Mouse (Mus musculus): ENCODE results near the gene Dio3.
A peak's percentile ranks its signal among the peaks of the same experiment; 100 is the strongest.

Gene Dio3

DNA sequence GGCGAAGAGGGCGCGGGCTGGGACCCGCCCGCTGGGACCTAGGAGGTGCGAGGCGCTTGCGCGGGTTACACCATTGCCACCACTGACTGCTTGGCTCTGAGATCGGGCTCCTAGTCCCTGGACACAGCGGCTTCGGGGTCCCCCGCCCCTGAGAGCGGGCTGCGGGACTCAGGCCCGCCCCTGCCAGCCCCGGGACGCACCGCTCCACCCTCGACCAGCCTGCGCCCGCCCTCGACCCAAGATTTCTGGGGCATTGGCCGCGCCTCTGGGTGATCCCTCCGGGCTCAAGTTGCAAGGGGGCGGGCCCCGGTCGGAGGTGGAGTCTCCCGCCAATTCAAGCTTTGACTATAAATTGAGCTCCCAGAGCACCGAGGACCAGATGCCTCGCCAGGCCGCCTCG, at the start of gene Dio3:
Gene Dio3 (plus strand): TSS at position 216 of the 400 bp plus-strand sequence.
- DNase-seq (ENCODE audit: low spot score) = no peak

DNA sequence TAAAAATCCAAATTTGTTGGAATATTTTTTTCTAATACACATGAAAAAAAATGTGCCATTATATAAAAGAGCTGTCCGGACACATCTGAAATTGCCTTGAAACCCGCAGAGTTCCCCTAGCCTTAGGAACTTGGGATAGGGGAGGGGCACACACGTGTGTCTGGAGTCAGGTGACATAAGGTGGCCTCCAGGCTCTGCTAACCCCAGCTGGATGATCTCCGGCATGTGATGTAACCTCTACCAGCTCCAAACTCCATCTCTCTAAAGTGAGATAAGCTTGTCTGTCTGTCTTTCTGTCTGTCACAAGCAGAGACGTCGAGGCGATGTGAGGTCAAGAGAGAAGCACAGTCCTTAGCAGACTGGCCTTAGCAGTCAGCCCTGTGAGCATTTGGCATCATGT, 48.6 kb upstream of the Dio3 start:
- DNase-seq (ENCODE audit: low spot score) = no peak

- DNase-seq (ENCODE audit: low spot score) = no peak
These were observed 48.1 kb upstream of the Dio3 start for GRCm38 (mm10) chr12:110230767-110231166.

DNA sequence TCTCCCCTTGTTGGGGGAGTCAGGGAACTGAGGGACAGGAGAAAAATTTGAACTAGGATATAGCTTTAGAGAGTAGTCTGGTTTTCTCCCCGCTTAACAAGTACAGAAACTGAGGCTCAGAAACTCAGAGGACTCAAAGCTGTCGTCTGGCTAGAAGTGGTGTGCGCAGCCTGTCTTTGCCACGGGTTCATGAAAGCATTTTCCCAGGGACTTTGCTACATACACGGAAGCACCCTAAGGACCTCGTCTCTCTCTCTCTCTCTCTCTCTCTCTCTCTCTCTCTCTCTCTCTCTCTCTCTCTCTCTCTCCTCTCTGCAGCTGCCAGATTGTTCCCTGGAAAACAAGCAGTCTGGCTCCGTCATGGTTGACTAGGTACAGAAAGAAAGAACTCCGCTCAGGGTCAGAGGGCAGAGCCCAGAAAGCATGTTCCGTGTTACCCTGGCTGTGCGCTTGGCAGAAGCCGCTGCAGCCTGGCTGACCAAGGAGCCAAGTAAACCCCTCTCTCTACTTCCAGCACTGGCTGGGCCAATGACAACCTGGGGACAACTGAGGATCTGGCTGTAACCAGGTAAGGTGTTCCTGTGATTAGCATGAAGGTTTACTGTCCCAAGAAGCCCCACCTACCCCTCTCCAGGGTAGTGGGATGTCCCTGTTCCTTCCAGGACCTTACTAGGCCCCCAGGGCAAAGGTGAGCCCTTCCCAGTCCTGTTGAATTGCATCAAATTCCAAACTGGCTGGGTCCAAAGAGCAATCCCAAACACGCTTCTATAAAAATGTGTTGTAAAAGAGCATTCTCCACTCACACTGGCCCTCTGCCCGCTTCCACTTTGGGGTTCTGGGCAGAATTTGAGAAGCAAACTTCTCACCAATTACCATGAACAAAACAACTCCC, 46.9 kb upstream of the Dio3 start:
- DNase-seq (ENCODE audit: low spot score) = no peak

DNA sequence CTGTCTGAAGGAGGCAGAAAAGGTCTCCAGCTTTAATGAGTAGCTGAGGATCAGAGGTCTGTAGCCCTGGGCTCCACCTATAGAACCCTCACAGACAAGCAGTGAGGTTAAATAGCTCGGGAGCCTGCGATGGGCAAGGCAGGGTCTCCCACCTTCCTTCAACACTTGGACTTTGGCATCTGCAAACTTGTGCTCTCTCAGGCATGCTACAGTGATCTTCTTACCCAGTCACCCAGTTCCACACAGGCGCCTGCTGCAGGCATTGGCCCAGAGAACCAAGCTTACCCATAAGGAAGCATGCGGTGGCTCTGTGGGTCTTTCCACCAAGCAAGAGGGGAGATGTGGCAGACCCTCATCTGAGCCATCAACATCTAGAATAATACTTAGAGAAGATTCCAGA, 43.0 kb upstream of the Dio3 start:
- no peak for DNase-seq (ENCODE audit: low spot score)

GRCm38 (mm10) chr12:110237046-110237445, 41.8 kb upstream of the Dio3 start:
- no peak for DNase-seq (ENCODE audit: low spot score)

DNA sequence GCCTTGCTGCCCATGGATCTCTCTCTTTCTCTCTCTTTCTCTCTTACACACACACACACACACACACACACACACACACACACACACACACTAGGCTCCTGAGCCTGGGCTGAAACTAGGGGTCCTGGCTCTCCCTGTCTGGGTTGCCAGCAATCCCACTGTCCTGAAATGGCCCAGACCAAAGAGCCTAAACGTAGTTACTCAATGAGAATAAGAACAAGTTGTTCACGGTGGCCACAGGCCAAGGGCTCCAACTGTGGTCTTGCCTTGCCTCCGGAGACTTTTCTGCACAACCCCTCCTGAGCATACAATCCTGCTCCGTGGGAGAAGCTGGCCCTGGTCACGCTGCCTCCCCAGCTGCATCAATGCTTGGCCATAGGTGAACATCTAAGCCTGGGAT, 39.5 kb upstream of the Dio3 start:
- DNase-seq (ENCODE audit: low spot score) = no peak

- DNase-seq (ENCODE audit: low spot score) = no peak
These were observed 34.3 kb upstream of the Dio3 start for GRCm38 (mm10) chr12:110244581-110244980.

GRCm38 (mm10) chr12:110245461-110245860, 33.4 kb upstream of the Dio3 start:
- no peak for DNase-seq (ENCODE audit: low spot score)

GRCm38 (mm10) chr12:110252163-110252575, 26.7 kb upstream of the Dio3 start:
- peak; percentile 23 for DNase-seq (ENCODE audit: low spot score)

DNA sequence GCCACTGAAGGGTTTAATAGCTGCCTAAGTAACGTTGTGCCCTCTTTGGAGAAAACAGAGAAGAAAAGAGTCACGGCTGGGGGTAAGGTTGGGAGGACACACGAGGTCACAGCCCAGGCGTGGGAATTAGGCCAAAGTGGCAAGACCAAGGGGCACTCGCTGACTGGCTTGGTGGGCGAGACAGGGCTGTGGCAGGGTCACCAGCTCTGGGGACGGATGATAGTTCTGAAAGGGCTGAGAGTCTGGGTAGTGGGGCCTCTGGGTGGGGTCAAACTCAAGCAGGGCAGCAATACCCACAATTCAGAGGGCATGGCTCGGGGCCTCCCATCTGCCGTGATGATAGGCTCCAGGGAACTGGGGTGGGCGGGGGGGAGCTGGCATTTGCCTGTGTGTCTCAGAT, 23.1 kb upstream of the Dio3 start:
- DNase-seq (ENCODE audit: low spot score) = no peak

- DNase-seq (ENCODE audit: low spot score) = no peak
These were observed 22.2 kb upstream of the Dio3 start for GRCm38 (mm10) chr12:110256478-110257220.

DNA sequence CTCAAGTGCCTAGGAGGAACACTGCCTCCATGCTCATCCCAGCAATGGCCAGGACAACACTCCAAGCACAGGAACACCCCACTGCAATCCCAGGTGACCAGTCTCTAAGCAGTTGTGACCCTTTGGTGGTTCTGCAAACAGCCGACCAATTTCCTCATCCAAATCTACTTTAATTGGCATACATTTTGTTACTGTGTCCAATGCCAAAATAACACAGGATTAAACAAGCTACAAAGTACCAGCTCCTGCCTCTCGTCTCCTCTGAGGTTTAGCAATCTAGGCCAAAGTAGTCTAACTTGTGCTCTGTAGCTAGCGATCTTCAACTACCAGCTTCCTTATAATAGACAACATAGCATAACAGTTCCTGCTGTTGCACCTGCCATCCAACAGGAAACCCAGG, 10.6 kb upstream of the Dio3 start:
- DNase-seq (ENCODE audit: low spot score) = no peak

DNA sequence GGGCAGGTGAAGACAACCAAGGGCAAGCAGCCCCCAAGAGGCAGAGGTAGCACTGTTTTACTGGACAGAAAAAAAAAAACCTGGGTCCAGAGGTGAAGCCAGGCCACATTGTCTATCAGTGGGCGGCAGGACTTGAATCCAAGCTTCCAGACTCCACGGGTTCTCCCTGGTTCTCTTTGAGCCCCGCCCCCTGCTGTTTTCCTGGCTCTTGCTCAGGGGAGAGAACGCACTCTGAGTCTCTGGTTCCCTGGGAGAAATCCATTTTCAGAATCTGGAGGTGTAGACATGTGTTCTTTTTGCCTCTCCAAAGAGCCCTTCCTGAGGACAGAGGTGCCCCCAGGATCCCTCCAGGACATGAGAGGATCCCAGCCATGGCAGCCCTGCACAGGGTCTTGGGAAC, 9.2 kb upstream of the Dio3 start:
- DNase-seq (ENCODE audit: low spot score) = no peak

GRCm38 (mm10) chr12:110276034-110276433, 2.8 kb upstream of the Dio3 start:
- DNase-seq (ENCODE audit: low spot score) = no peak

GRCm38 (mm10) chr12:110277259-110277964, 1.5 kb upstream of the Dio3 start:
- no peak for DNase-seq (ENCODE audit: low spot score)

DNA sequence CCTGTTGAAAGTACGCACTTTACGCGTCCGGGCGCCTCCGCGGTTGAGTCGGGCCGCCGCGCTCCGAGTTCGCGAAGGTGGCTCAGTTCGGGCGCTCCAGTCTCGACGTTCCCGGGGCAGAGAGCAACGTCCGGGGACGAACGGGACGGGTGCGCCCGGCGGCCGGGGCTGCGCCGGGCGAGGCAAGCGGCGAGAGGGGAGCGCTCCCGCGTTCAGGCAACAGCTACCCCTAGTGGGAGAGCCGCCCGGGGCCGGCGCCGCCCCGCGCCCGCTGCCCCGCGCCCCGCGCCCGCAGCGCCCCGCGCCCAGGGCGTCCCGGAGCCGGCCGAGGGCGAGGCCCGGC, 932 bp upstream of the Dio3 start:
- DNase-seq (ENCODE audit: low spot score) = no peak

DNA sequence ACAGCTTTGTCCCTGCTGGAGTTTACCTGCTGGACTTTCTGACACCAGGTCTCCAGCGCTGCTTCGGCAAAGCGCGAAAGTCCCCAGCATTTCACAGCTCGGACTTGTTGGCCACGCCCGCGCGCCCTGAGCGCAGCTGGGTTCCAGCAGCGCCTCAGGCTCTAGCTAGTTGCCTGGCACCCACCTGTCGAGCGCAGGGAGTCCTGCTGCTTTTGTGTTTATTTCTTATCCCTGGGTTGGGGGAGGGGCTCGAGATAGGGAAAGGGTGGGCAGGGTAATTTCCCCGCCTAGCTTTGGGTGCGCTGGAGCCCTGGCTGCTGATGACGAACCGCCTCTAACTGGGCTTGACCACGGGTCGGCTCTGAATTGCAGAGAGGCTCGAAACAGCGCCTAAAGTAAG, 1.5 kb downstream of the Dio3 start:
- DNase-seq (ENCODE audit: low spot score) = no peak

DNA sequence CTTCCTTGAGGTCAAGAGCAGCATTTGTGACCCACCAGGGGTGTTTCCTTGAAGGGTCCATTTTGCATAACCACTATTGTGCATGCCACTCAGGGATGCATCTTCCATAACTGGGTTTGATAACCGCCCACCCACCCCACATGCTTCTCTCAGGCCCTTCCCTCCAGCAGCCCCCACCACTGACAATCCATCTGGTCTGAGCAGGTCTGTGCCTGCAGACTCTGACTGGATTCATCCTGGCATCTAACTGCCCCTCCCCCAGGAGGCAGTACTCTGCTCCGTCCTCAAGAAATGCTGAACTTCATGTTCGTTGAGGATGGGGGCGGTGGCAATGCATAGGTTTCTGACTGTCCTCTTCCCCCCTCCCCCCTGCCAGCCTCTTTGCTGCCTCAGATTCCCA, 4.9 kb downstream of the Dio3 start:
- no peak for DNase-seq (ENCODE audit: low spot score)

GRCm38 (mm10) chr12:110292816-110293215, 13.9 kb downstream of the Dio3 start:
- no peak for DNase-seq (ENCODE audit: low spot score)

DNA sequence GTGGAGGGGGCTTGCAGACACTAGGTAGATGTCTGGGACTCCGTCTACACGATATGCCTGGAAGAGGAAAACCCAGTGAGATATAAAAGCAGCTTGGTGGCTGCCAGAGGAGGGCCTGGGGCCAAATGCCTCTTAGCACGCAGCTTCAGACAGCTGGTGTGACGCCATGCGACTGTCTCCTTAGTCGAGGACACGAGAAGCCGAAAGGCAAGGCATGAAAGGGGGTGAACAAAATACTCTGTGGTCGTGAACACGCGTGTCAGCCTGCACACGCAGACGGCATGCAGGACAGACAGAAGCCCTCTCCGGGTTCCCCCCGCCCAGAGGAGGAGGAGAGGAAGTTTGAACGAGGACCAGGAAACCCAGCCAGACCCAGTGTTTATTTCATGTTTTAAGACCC, 16.0 kb downstream of the Dio3 start:
- DNase-seq (ENCODE audit: low spot score) = no peak

DNA sequence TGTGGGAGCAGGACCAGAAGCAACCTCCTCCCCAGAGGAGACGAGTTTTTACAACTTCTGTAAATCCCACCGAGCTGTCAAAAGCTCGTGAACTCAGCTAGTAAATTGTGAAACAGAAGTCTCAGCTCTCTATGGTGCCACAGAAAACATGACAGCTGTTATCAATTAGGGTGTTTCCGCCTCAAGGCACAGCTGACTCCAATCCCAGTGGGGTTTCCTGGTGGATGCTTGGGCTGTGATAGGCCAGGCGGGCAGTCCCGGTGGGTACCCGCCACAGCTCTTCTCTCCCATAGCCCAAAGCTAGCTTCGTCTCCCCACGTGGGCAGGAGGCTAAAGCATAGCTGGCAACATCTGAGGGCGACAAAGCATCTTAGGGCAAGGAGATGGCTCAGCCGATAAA, 19.8 kb downstream of the Dio3 start:
- DNase-seq (ENCODE audit: low spot score) = no peak

DNA sequence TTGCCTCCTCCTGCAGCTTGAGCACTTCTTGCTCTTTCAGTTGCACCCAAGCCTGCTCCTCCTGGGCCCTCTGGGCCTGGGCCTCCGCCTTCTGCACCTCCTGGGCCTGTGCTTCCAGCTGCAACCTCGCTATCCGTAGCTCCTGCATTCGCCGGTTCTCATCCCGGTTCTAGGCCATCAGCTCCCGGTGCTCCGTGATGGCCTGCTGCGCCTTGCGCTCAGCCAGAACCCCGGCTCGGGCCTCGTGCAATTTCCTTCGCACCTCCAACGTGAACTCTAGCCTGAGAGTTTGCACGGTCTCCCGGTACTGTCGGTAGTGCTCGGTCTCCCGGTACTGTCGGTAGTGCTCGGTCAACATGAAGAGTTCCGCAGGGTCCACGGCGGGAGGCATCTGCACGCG, 40.8 kb downstream of the Dio3 start:
- no peak for DNase-seq (ENCODE audit: low spot score)
